Mouse (Mus musculus) testis, adult 2 months (tissue): Measurements from ENCODE around the gene Rtcb. TPM values are rescaled to one million over a fixed set of nuclear protein-coding genes. Genes with fewer than 3 reads are reported as not detected.

Experiments
- H3K27ac ChIP-seq: fragments of 200-500 bp; 2 replicates; pipeline ENCODE4 v1.5.1; 2012; ENCODE audit warnings: low read depth, low read length; ENCODE audit not compliant: control insufficient read depth, insufficient read depth
- H3K27me3 ChIP-seq: fragments of 200-500 bp; 2 replicates; pipeline ENCODE4 v1.6.1; 2012; ENCODE audit warnings: mild to moderate bottlenecking, low read length, moderate library complexity; ENCODE audit not compliant: control insufficient read depth, insufficient read depth
- H3K36me3 ChIP-seq: fragments of 200-500 bp; 2 replicates; pipeline ENCODE4 v1.6.1; 2012; ENCODE audit warnings: mild to moderate bottlenecking, low read length; ENCODE audit not compliant: control insufficient read depth, insufficient read depth
- H3K4me1 ChIP-seq: fragments of 200-500 bp; 2 replicates; pipeline ENCODE4 v1.6.1; 2012; ENCODE audit warnings: low read length; ENCODE audit not compliant: control insufficient read depth, insufficient read depth
- H3K4me3 ChIP-seq: fragments of 200-500 bp; 2 replicates; pipeline ENCODE4 v1.5.1; 2012; ENCODE audit warnings: low read depth, mild to moderate bottlenecking, low read length, moderate library complexity, mixed read lengths; ENCODE audit not compliant: control insufficient read depth
- CTCF ChIP-seq: fragments of 200-500 bp; IDR thresholded peaks from 2 replicates; pipeline ENCODE4 v1.5.1; 2012; ENCODE audit warnings: low read depth, mild to moderate bottlenecking, inconsistent platforms, low read length, moderate library complexity; ENCODE audit not compliant: control insufficient read depth, insufficient read depth, insufficient replicate concordance
- POLR2A ChIP-seq: fragments of 200-500 bp; IDR thresholded peaks from 2 replicates; pipeline ENCODE4 v1.6.1; 2012; ENCODE audit warnings: low read depth, mild to moderate bottlenecking, inconsistent platforms, low read length, moderate library complexity; ENCODE audit not compliant: control insufficient read depth
- polyA plus RNA-seq: library from polyadenylated mRNA; depleted of rRNA; stranded (reverse); fragments of >200 nt; gene quantifications from 2 replicates; pipeline ENCODE4 v1.2.3, GENCODE M21; 2012; rRNA removed

Gene Rtcb
- polyA plus RNA-seq = 27.2 and 30.1 TPM in 2 replicates

GRCm38 (mm10) chr10:85957464-85957950 lies at the start of gene Rtcb:
TSS of gene Rtcb (minus strand) at chr10:85957823.
- no peaks in the 10 kb centered on the region for H3K36me3 ChIP-seq
- peak; percentile 87 for TF ChIP-seq POLR2A
- no peak for TF ChIP-seq CTCF
- H3K27ac ChIP-seq = peak within 1 kb of the TSS; percentile 95
- H3K4me1 ChIP-seq = no peaks in the 10 kb centered on the region
- H3K27me3 ChIP-seq = no peaks in the 10 kb centered on the region
- peak within 1 kb of the TSS; percentile 99 for H3K4me3 ChIP-seq

GRCm38 (mm10) chr10:86006455-86006854 lies 48.8 kb upstream of the Rtcb start:
- Histone ChIP-seq H3K4me1 (no peaks in the 10 kb centered on the region), H3K27ac (no peak overlapping the region), H3K27me3 (no peaks in the 10 kb centered on the region), H3K4me3 (no peak overlapping the region), H3K36me3 (no peaks in the 10 kb centered on the region)
- TF ChIP-seq POLR2A (no peak), CTCF (no peak)

DNA sequence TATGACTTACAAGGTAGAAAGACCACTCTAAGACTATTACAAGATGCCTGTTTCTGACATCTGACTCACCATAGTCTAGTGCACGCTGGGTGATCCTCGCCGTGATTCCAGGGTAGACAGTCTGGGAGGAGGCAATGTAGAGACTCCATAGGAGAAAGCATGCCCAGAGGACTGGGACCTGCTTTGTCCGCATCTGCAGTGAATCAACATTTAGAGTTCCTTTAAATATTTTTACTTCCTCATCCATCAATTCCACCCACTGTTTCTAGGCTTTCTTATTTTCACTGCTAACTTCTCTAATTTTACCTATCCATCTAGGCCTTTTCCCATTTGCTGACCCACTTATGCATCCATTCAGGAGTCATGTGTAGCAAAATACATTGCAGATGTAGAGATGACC lies 42.8 kb upstream of the Rtcb start:
- Histone ChIP-seq H3K27ac (no peak overlapping the region), H3K4me3 (no peak overlapping the region), H3K4me1 (no peaks in the 10 kb centered on the region), H3K36me3 (no peaks in the 10 kb centered on the region), H3K27me3 (no peaks in the 10 kb centered on the region)
- TF ChIP-seq CTCF = no peak
- TF ChIP-seq POLR2A = no peak

DNA sequence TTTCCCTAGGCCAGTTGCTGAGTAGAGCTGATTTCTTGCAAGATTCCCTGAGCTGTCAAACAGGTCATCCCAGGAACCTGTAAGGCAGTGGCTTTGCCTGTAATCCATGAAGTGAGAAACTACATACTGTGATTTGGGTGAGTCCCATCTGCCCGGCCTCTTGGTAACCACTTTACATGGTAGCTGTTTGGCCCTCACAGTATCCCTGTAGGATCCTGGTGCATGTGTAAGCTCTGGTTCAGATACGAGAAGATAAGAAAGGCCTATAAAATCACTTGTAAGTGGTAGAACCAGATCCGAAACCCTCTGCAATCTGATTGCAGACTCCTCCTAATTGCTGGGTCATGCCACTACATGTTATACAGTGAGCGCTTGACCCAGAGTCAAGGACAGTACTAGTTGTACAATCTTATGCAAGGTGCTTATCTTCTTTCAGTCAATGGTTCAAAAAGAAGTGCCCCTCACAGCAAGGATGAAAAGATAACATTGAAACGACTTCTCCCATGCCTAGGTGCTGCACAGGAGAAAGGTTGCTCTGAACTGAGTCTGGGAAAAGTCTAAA lies 37.0 kb upstream of the Rtcb start:
- TF ChIP-seq CTCF (no peak), POLR2A (no peak)
- Histone ChIP-seq H3K27ac (no peak overlapping the region), H3K4me1 (no peaks in the 10 kb centered on the region), H3K27me3 (no peaks in the 10 kb centered on the region), H3K36me3 (no peaks in the 10 kb centered on the region), H3K4me3 (no peak overlapping the region)

DNA sequence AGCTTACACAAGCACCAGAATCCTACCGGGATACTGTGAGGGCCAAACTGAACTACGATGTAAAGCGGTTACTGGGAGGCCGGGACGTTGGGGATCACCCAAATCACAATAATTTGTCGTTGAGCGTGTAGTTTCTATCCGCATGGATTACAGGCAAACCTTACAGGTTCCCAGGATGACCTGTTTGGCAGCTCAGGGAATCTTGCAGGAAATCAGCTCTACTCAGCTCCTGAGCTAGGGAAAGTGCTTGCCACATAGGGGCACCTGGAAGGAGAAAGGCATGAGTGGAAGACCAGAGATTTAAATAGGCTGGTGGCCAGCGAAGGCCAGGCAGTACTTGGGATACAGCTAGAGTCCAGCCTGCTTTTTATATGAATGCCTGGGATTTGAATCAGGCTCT lies 36.2 kb upstream of the Rtcb start:
- no peak overlapping the region for H3K27ac ChIP-seq
- H3K4me1 ChIP-seq = no peaks in the 10 kb centered on the region
- H3K36me3 ChIP-seq = no peaks in the 10 kb centered on the region
- no peak for TF ChIP-seq POLR2A
- TF ChIP-seq CTCF = no peak
- no peaks in the 10 kb centered on the region for H3K27me3 ChIP-seq
- no peak overlapping the region for H3K4me3 ChIP-seq

- no peak overlapping the region for H3K4me3 ChIP-seq
- no peak overlapping the region for H3K27ac ChIP-seq
- no peaks in the 10 kb centered on the region for H3K27me3 ChIP-seq
- TF ChIP-seq POLR2A (no peak), CTCF (no peak)
- no peaks in the 10 kb centered on the region for H3K4me1 ChIP-seq
- H3K36me3 ChIP-seq = no peaks in the 10 kb centered on the region
Observed at GRCm38 (mm10) chr10:85992412-85992811, 34.8 kb upstream of the Rtcb start.

- Histone ChIP-seq H3K4me3 (no peak overlapping the region), H3K4me1 (no peaks in the 10 kb centered on the region), H3K36me3 (no peaks in the 10 kb centered on the region), H3K27ac (no peak overlapping the region), H3K27me3 (no peaks in the 10 kb centered on the region)
- TF ChIP-seq POLR2A (no peak), CTCF (no peak)
Observed at GRCm38 (mm10) chr10:85989412-85990115, 31.9 kb upstream of the Rtcb start.
